In the genomic region with DNA sequence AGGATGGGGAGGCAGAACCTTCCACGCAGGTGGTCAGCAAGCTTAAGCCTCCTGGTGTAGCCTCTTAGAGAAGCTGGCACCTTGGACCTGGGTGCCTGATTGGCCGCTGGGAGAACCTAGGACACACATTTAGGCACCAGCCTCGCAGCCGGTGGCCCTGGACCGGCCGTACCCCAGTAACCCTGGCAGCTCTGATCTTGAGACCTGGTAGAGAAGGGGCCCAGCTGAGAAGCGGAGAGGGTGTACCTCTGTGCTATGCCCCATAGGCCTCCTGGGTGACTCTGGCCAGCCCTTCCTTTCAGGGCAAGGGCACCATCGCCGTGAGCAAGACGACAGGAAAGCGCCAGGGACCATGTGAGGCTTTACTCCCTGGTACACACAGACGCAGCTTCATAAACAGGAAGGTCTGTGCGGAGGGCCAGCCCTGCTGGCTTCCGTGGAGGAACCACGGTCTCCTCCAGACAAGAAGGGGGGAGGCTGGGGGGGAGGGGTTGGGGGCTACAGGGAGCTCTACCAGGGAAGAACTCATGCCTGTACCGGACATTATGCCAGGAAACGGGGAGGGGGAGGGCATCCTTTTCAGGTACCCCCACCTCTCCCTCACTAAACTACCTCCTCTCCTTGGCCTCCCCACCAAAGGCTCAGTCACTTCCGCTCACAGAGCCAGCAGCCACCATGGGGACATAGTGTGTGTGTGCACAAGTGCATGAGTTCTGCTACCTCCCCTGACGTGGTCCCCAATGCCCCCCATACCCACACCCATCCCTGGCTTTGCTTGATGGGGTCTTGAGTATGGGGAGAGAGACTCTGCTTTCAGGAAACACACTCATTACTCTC, we compare ENCODE assay signal across 8 mouse cellular contexts. TPM values are rescaled to one million over a fixed set of nuclear protein-coding genes. Genes with fewer than 3 reads are reported as not detected.
DNase-seq lines count a peak whose midpoint lies in the region; ATAC-seq and TF ChIP-seq lines count a peak whose summit lies in the region.

No protein-coding gene starts in this region.

- peak overlapping the region; percentile 37; the same call in 1 of the 2 replicates for H3K9ac ChIP-seq in heart, embryonic 13.5 days
- no peak overlapping the region for H3K9ac ChIP-seq in kidney, embryonic 15.5 days

- H3K27me3 ChIP-seq in heart, embryonic 13.5 days (replicated peaks), result peaks cover 7% of the 10 kb centered on the region; the same call in 1 of the 2 replicates
- peaks cover 9% of the 10 kb centered on the region for H3K27me3 ChIP-seq in kidney, embryonic 15.5 days

- peak; percentile 17; the same call in 1 of the 2 replicates for ATAC-seq in heart, embryonic 13.5 days (ENCODE audit: extremely low read depth, insufficient number of reproducible peaks, low FRiP score, low TSS enrichment)
- ATAC-seq in kidney, embryonic 15.5 days (replicated peaks; ENCODE audit: low FRiP score), result 0 out of 2 replicates have a peak, but pooled peaks have one; percentile 42

- WGBS in heart, embryonic 13.5 days, result 50% methylated on average over 19 of the region's 19 CpGs
- 62% methylated on average over 19 of the region's 19 CpGs for WGBS in kidney, embryonic 15.5 days

- peak overlapping the region; percentile 64 for H3K4me2 ChIP-seq in heart, embryonic 13.5 days
- peak overlapping the region; percentile 49 for H3K4me2 ChIP-seq in kidney, embryonic 15.5 days

- TF ChIP-seq CTCF in bone marrow macrophage, adult 2 months (IDR thresholded peaks at IDR 0.05; ENCODE audit: low read depth, low read length), result no peak

- DNase-seq in 416B (ENCODE audit: low read depth), result peak; percentile 97
- DNase-seq in lung, postnatal 14 days, result peak; percentile 68
- DNase-seq in spleen, postnatal 14 days (ENCODE audit: low spot score in 2 of 2), result peak; percentile 21 to 35
- no peak for DNase-seq in cerebellum, postnatal 14 days
- no peak for DNase-seq in layer of hippocampus, postnatal 25 days (ENCODE audit: extremely low spot score in 1 of 2, low spot score in 1 of 2)

- peaks cover 7% of the 10 kb centered on the region for H3K9me3 ChIP-seq in heart, embryonic 13.5 days
- H3K9me3 ChIP-seq in kidney, embryonic 15.5 days (replicated peaks), result no peaks in the 10 kb centered on the region; the same call in 1 of the 2 replicates

- H3K4me3 ChIP-seq in bone marrow macrophage, adult 2 months (ENCODE audit: insufficient read depth, low read length), result peak overlapping the region; percentile 63
- H3K4me3 ChIP-seq in heart, embryonic 13.5 days, result peak overlapping the region; percentile 40
- peak overlapping the region; percentile 37 for H3K4me3 ChIP-seq in kidney, embryonic 15.5 days (replicated peaks)

- peaks cover 24% of the 10 kb centered on the region for H3K36me3 ChIP-seq in heart, embryonic 13.5 days
- H3K36me3 ChIP-seq in kidney, embryonic 15.5 days, result peaks cover 22% of the 10 kb centered on the region

- H3K4me1 ChIP-seq in bone marrow macrophage, adult 2 months (ENCODE audit: control insufficient read depth, insufficient read depth, low read length), result peaks cover 11% of the 10 kb centered on the region
- H3K4me1 ChIP-seq in heart, embryonic 13.5 days, result peaks cover 16% of the 10 kb centered on the region
- H3K4me1 ChIP-seq in kidney, embryonic 15.5 days, result peaks cover 37% of the 10 kb centered on the region

- H3K27ac ChIP-seq in bone marrow macrophage, adult 2 months (ENCODE audit: insufficient read depth, low read depth, low read length), result peak overlapping the region; percentile 63
- peak overlapping the region; percentile 66 for H3K27ac ChIP-seq in heart, embryonic 13.5 days (replicated peaks)
- H3K27ac ChIP-seq in kidney, embryonic 15.5 days, result peak overlapping the region; percentile 78

- 0 out of 2 replicates have a peak, but pooled peaks have one; percentile 40 for TF ChIP-seq POLR2A in bone marrow macrophage, adult 2 months (IDR thresholded peaks at IDR 0.05; ENCODE audit: borderline replicate concordance, low read depth, low read length)

RNA-seq across cellular contexts. Expression of a gene that starts 1.5 kb away (rescaled TPM):
- polyA plus RNA-seq in bone marrow macrophage, adult 2 months (2012; ENCODE audit: insufficient read depth, insufficient read length, missing spikeins), result 14.0 and 16.2 TPM in 2 replicates
- polyA plus RNA-seq in heart, embryonic 13.5 days (2015; fragmentation: Nextera tagmentation; extraction: Ambion mirVana), result 13.7 and 15.8 TPM in 2 replicates
- polyA plus RNA-seq in kidney, embryonic 15.5 days (2015; fragmentation: Nextera tagmentation; extraction: Ambion mirVana), result 25.4 and 25.6 TPM in 2 replicates
- 1 to 10 TPM; 5.5 to 6.6 TPM for total RNA-seq in layer of hippocampus, postnatal 25 days (2021)

RNA-seq across cellular contexts. Expression of a gene that starts 31.1 kb away (rescaled TPM):
- 0.23 TPM in 1 of 2 replicates, not detected in the other for polyA plus RNA-seq in bone marrow macrophage, adult 2 months (2012; ENCODE audit: insufficient read depth, insufficient read length, missing spikeins)
- 5.1 and 5.3 TPM in 2 replicates for polyA plus RNA-seq in heart, embryonic 13.5 days (2015; fragmentation: Nextera tagmentation; extraction: Ambion mirVana)
- 9.1 and 9.5 TPM in 2 replicates for polyA plus RNA-seq in kidney, embryonic 15.5 days (2015; fragmentation: Nextera tagmentation; extraction: Ambion mirVana)
- 1 to 10 TPM; 5.0 to 5.5 TPM for total RNA-seq in layer of hippocampus, postnatal 25 days (2021)

RNA-seq across cellular contexts. Expression of a gene that starts 53.2 kb away (rescaled TPM):
- polyA plus RNA-seq in bone marrow macrophage, adult 2 months (2012; ENCODE audit: insufficient read depth, insufficient read length, missing spikeins), result not detected in 2 replicates
- 0.03 TPM in 1 of 2 replicates, not detected in the other for polyA plus RNA-seq in heart, embryonic 13.5 days (2015; fragmentation: Nextera tagmentation; extraction: Ambion mirVana)
- polyA plus RNA-seq in kidney, embryonic 15.5 days (2015; fragmentation: Nextera tagmentation; extraction: Ambion mirVana), result 0.04 TPM in 1 of 2 replicates, not detected in the other
- 100 to 1,000 TPM; 175 to 188 TPM for total RNA-seq in layer of hippocampus, postnatal 25 days (2021)

Comparison
In these comparisons a context has a peak if more than half of its experiments do, and no peak if none do; other contexts are left out.
1. DNase-seq: peak in 416B (single experiment), lung, postnatal 14 days (single experiment) and spleen, postnatal 14 days (2 of 2); none in cerebellum, postnatal 14 days (0 of 2) and layer of hippocampus, postnatal 25 days (0 of 2).
2. Peak in every context shown above with its lines, with median percentiles within 50 percentile points of each other: H3K27ac ChIP-seq and H3K4me3 ChIP-seq.